Mouse (Mus musculus) liver, embryonic 14.5 days (tissue): ENCODE results near the gene Net1.

Source experiments
- CTCF ChIP-seq: IDR thresholded peaks from 2 replicates; pipeline ENCODE4 v1.5.1; 2016; ENCODE audit warnings: antibody characterized with exemption, low read depth, control low read depth
- EP300 ChIP-seq: IDR thresholded peaks from 2 replicates; pipeline ENCODE4 v1.6.1; 2016; ENCODE audit warnings: antibody characterized with exemption, low read depth

- TF ChIP-seq CTCF = no peak
- no peak for TF ChIP-seq EP300
These were observed 26.4 kb downstream of the Net1 start for GRCm38 (mm10) chr13:3891479-3892087.
